Mouse (Mus musculus) ES-Bruce4 (cell line): Measurements from ENCODE around the gene Gm45837.

Experiments
- CTCF ChIP-seq: IDR thresholded peaks from one replicate; pipeline ENCODE4 v1.8.1; 2011; ENCODE audit warnings: low read depth, low read length
- EP300 ChIP-seq: IDR thresholded peaks from 2 replicates; pipeline ENCODE4 v1.6.1; 2011; ENCODE audit warnings: low read depth, low read length; ENCODE audit not compliant: insufficient read depth
- POLR2A ChIP-seq: IDR thresholded peaks from one replicate; pipeline ENCODE4 v1.8.1; 2011; ENCODE audit warnings: low read length; ENCODE audit not compliant: insufficient read depth

- no peak for TF ChIP-seq POLR2A
- TF ChIP-seq CTCF: no peak
- TF ChIP-seq EP300: no peak
Observed at GRCm38 (mm10) chr7:101435038-101435437, 24.4 kb downstream of the Gm45837 start.
